Mouse (Mus musculus) inflammation-experienced regulatory T-cells (primary cell): Measurements from ENCODE around the gene BC034090. TPM values are rescaled to one million over a fixed set of nuclear protein-coding genes. Genes with fewer than 3 reads are reported as not detected.

ENCODE experiments used
- polyA plus RNA-seq, 2 experiments: library from polyadenylated mRNA; unstranded; fragments of 100-300 nt; shearing (Covaris generic); gene quantifications; one replicate each; pipeline ENCODE4 v1.2.1; 2017

BC034090 gene
- polyA plus RNA-seq, result under 1 TPM; 0.47 to 0.65 TPM

DNA sequence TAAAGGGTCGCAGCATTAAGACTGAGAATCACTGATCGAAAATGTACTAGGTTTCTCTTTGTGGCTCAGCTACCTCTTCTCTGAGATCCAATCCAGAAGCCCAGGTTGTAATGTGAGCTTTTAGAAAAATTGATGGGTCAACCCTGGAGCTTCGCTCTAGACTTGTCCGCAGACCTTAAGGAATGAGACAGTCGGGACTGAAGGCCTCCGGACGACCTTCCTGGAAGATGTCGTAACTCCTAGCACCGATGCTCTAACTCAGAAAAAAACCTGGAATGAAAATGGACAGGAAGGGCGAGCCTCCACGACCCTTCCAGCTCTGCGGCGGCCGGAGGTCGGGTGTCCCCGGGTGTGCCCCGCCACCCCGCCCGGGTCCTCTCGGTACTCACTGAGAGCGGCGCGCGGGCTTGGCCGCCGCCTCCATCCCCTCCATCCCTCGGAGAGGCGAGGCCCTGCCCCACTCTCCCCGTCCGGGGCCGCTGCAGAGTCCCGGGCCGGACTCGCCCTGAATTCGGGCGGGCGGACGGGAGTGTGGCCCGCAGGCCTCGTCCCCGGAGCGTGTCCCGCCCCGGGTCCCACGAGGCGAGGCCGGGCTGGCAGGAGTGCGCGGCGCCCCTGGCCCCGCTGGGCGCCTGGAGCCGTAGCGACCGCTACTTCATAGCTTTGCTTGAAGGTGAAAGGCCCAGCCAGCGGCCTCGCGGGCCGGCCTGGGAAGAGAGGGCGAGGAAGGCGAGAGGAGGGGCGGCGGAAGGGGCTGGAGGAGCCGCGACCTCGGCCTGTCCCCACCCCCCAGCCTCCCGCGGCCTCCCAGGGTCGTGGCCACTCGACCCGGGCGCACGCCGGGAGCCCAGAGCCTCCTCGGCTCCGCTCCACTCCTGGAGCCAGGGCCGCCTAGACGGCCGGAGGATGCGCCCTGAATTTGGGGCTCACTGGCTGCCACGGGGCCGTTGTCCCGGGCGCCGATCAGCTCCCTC, at the start of gene BC034090:
BC034090 (minus strand) TSS at position 648 of the 974 bp plus-strand sequence.

Other genes starting within 250 kb of the BC034090 start
- gene Ier5, start 144.8 kb downstream of the BC034090 start, polyA plus RNA-seq, result 100 to 1,000 TPM; 164 to 180 TPM
- 10 to 100 TPM; 20.4 to 21.4 TPM for gene Mr1, start 97.6 kb downstream of the BC034090 start, polyA plus RNA-seq
- 100 to 1,000 TPM; 110 to 149 TPM for gene Stx6, start 85.7 kb downstream of the BC034090 start, polyA plus RNA-seq
- 10 to 100 TPM; 33.9 to 37.9 TPM for gene Xpr1, start 173.0 kb upstream of the BC034090 start, polyA plus RNA-seq